In genomic region chr13:101957782-101958181, GRCm38 (mm10) we compare ENCODE assay signal across 10 mouse cellular contexts.
DNase-seq lines count a peak whose midpoint lies in the region; ATAC-seq and TF ChIP-seq lines count a peak whose summit lies in the region.
"Had no signal": no experiment of that assay in that cellular context is flagged by ENCODE, and none has a peak within 500 bp of the region (broad histone marks: within the 10 kb centered on the region; RNA-seq: fewer than 3 reads in every experiment).

No protein-coding gene starts in this region.

- no peaks in the 10 kb centered on the region for H3K27me3 ChIP-seq in midbrain, postnatal 0 days (ENCODE audit: insufficient read depth, low read length)
- H3K27me3 ChIP-seq in midbrain, embryonic 15.5 days (replicated peaks): no peaks in the 10 kb centered on the region

- 58% methylated on average over 4 of the region's 4 CpGs for WGBS in midbrain, postnatal 0 days
- 80% methylated on average over 4 of the region's 4 CpGs for WGBS in midbrain, embryonic 15.5 days

- peak; percentile 44 for DNase-seq in gastrocnemius, adult 2 months
- DNase-seq in gastrocnemius, adult 18-20 months (ENCODE audit: low spot score): no peak
- DNase-seq in midbrain, postnatal 0 days (ENCODE audit: low spot score): peak; percentile 23
- DNase-seq in kidney, postnatal 14 days: peak; percentile 72
- peak; percentile 7 for DNase-seq in testis, postnatal 14 days (ENCODE audit: low spot score)
- no peak for DNase-seq in retina, postnatal 1 day
- no peak for DNase-seq in cerebellum, adult 9-10 months
- DNase-seq: liver had no signal

- H3K9me3 ChIP-seq in midbrain, postnatal 0 days (ENCODE audit: low read length): no peaks in the 10 kb centered on the region
- H3K9me3 ChIP-seq in midbrain, embryonic 15.5 days: no peaks in the 10 kb centered on the region

- ATAC-seq in midbrain, postnatal 0 days (ENCODE audit: low FRiP score): no peak
- no peak for ATAC-seq in midbrain, embryonic 15.5 days (replicated peaks)

- H3K36me3 ChIP-seq in midbrain, postnatal 0 days (ENCODE audit: insufficient read depth, low read length): no peaks in the 10 kb centered on the region
- no peaks in the 10 kb centered on the region for H3K36me3 ChIP-seq in midbrain, embryonic 15.5 days (replicated peaks)
- H3K36me3 ChIP-seq: G1E had no signal

- no peak overlapping the region for H3K4me2 ChIP-seq in midbrain, postnatal 0 days (ENCODE audit: low read depth, low read length, poor library complexity, severe bottlenecking)
- no peak overlapping the region for H3K4me2 ChIP-seq in midbrain, embryonic 15.5 days

- H3K9ac ChIP-seq in midbrain, postnatal 0 days (replicated peaks; ENCODE audit: low read length, poor library complexity, severe bottlenecking): no peak overlapping the region
- no peak overlapping the region for H3K9ac ChIP-seq in midbrain, embryonic 15.5 days

- peak overlapping the region; percentile 16; the same call in 1 of the 2 replicates for H3K27ac ChIP-seq in gastrocnemius, adult 2 months
- no peak overlapping the region for H3K27ac ChIP-seq in midbrain, postnatal 0 days (ENCODE audit: low read depth, low read length)
- H3K27ac ChIP-seq in midbrain, embryonic 15.5 days: no peak overlapping the region

- no peaks in the 10 kb centered on the region for H3K4me1 ChIP-seq in midbrain, postnatal 0 days (ENCODE audit: insufficient read depth, low read length)
- no peaks in the 10 kb centered on the region for H3K4me1 ChIP-seq in midbrain, embryonic 15.5 days

- no peak overlapping the region for H3K4me3 ChIP-seq in gastrocnemius, adult 2 months
- H3K4me3 ChIP-seq in midbrain, postnatal 0 days (ENCODE audit: low read depth, low read length): no peak overlapping the region
- no peak overlapping the region for H3K4me3 ChIP-seq in midbrain, embryonic 15.5 days

- intact Hi-C loops in gastrocnemius, adult 2 months (cut with DNase I): no loop called here

- no peak for TF ChIP-seq CTCF in gastrocnemius, adult 2 months (IDR thresholded peaks at IDR 0.05)
- TF ChIP-seq CTCF in midbrain, postnatal 0 days (IDR thresholded peaks at IDR 0.05): no peak

Comparison
In these comparisons a context has a peak if more than half of its experiments do, and no peak if none do; other contexts are left out.
1. DNase-seq: peak in gastrocnemius, adult 2 months (single experiment), midbrain, postnatal 0 days (single experiment), kidney, postnatal 14 days (single experiment) and testis, postnatal 14 days (single experiment); none in gastrocnemius, adult 18-20 months (single experiment), retina, postnatal 1 day (single experiment) and cerebellum, adult 9-10 months (single experiment).